Mouse (Mus musculus): ENCODE results near the gene Vmn1r37. TPM values are rescaled to one million over a fixed set of nuclear protein-coding genes. Genes with fewer than 3 reads are reported as not detected.
"Not testable (repeated sequence)": the region's sequence is repeated elsewhere in the genome, so short reads cannot be mapped to it uniquely, and the experiment has no call there.

Vmn1r37 gene
- total RNA-seq (2021) = not detected
- long read RNA-seq, experiment 1 = 0 reads
- long read RNA-seq, experiment 2 = 0 reads

- DNase-seq (ENCODE audit: low spot score in 2 of 2) = not testable (repeated sequence)
Measured at GRCm38 (mm10) chr6:66729082-66729481, at the start of gene Vmn1r37. Gene Vmn1r37, plus strand, starts transcription at chr6:66729382.

- no peak for DNase-seq (ENCODE audit: low spot score in 2 of 2)
Measured at GRCm38 (mm10) chr6:66685806-66686205, 43.4 kb upstream of the Vmn1r37 start, which contains the start of gene Vmn1r35. Gene Vmn1r35, minus strand, starts transcription at chr6:66685906.

- no peak for DNase-seq (ENCODE audit: low spot score in 2 of 2)
Measured at GRCm38 (mm10) chr6:66708901-66709300, 20.3 kb upstream of the Vmn1r37 start.

- DNase-seq (ENCODE audit: low spot score in 2 of 2) = no peak
Measured at GRCm38 (mm10) chr6:66713854-66714253, 15.3 kb upstream of the Vmn1r37 start.

GRCm38 (mm10) chr6:66719068-66719467 is 10.1 kb upstream of the Vmn1r37 start, which contains the start of gene Vmn1r36:
Gene Vmn1r36, minus strand, starts transcription at chr6:66719168.
- DNase-seq (ENCODE audit: low spot score in 2 of 2) = not testable (repeated sequence)

- not testable (repeated sequence) for DNase-seq (ENCODE audit: low spot score in 2 of 2)
Measured at GRCm38 (mm10) chr6:66782527-66782926, 53.3 kb downstream of the Vmn1r37 start, which contains the start of gene Vmn1r38. Gene Vmn1r38, minus strand, starts transcription at chr6:66782627.

Other genes starting within 250 kb of the Vmn1r37 start
- gene Mad2l1, start 194.0 kb upstream of the Vmn1r37 start, total RNA-seq (2021) = 10 to 100 TPM; 16.4 to 18.4 TPM
- gene Vmn1r32, start 169.3 kb upstream of the Vmn1r37 start, total RNA-seq (2021) = not detected
- gene Vmn1r33, start 111.1 kb upstream of the Vmn1r37 start, total RNA-seq (2021) = not detected
- not detected for gene Vmn1r34, start 85.5 kb upstream of the Vmn1r37 start, total RNA-seq (2021)
- gene Vmn1r35, start 43.5 kb upstream of the Vmn1r37 start, total RNA-seq (2021) = not detected
- not detected for gene Vmn1r36, start 10.2 kb upstream of the Vmn1r37 start, total RNA-seq (2021)
- gene Vmn1r38, start 53.2 kb downstream of the Vmn1r37 start, total RNA-seq (2021) = not detected
- not detected for gene Vmn1r39, start 81.2 kb downstream of the Vmn1r37 start, total RNA-seq (2021)
- 10 to 100 TPM; 49.3 to 53.6 TPM for gene Gng12, start 167.0 kb downstream of the Vmn1r37 start, total RNA-seq (2021)

All from gastrocnemius, postnatal 4 days (tissue).